Mouse (Mus musculus) heart, embryonic 12.5 days (tissue): ENCODE data around the gene Adgre4. TPM values are rescaled to one million over a fixed set of nuclear protein-coding genes. Genes with fewer than 3 reads are reported as not detected.
"Not testable (repeated sequence)": the region's sequence is repeated elsewhere in the genome, so short reads cannot be mapped to it uniquely, and the experiment has no call there.

ENCODE experiments used
- ATAC-seq: fragments of 200-750 bp; cut with Nextera tagmentation; 2 replicates; pipeline ENCODE4 v1.8.0; 2017; ENCODE audit warnings: moderate TSS enrichment, moderate library complexity; ENCODE audit not compliant: insufficient number of reproducible peaks, low FRiP score
- H3K27ac ChIP-seq: fragments of 300-500 bp; sonication (generic); 2 replicates; pipeline ENCODE4 v1.5.1; 2016; ENCODE audit warnings: mild to moderate bottlenecking, moderate library complexity; ENCODE audit not compliant: poor library complexity, severe bottlenecking
- H3K27me3 ChIP-seq: fragments of 300-500 bp; sonication (generic); replicated peaks from 2 replicates; pipeline ENCODE4 v1.6.1; 2016; ENCODE audit warnings: mild to moderate bottlenecking, moderate library complexity
- H3K36me3 ChIP-seq: fragments of 300-500 bp; sonication (generic); 2 replicates; pipeline ENCODE4 v1.6.1; 2016; ENCODE audit warnings: mild to moderate bottlenecking, moderate library complexity
- H3K4me1 ChIP-seq: fragments of 300-500 bp; sonication (generic); replicated peaks from 2 replicates; pipeline ENCODE4 v1.6.1; 2016; ENCODE audit warnings: mild to moderate bottlenecking
- H3K4me2 ChIP-seq: fragments of 300-500 bp; sonication (generic); 2 replicates; pipeline ENCODE4 v1.6.1; 2016; ENCODE audit warnings: mild to moderate bottlenecking, moderate library complexity
- H3K4me3 ChIP-seq: fragments of 300-500 bp; sonication (generic); 2 replicates; pipeline ENCODE4 v1.5.1; 2016; ENCODE audit warnings: mild to moderate bottlenecking
- H3K9ac ChIP-seq: fragments of 300-500 bp; sonication (generic); 2 replicates; pipeline ENCODE4 v1.6.1; 2016; ENCODE audit warnings: mild to moderate bottlenecking, moderate library complexity
- H3K9me3 ChIP-seq: fragments of 300-500 bp; sonication (generic); replicated peaks from 2 replicates; pipeline ENCODE4 v1.6.1; 2016; ENCODE audit warnings: mild to moderate bottlenecking, moderate library complexity
- WGBS: fragments of 180-500 bp; shearing (Covaris S2); methylation state at CpG from one replicate; pipeline ENCODE4 v1.1.7; 2016; 5-methylcytosine and 5-hydroxymethylcytosine counted together
- polyA plus RNA-seq: library from polyadenylated mRNA; unstranded; fragments of >200 nt; fragmentation: Nextera tagmentation; extraction: Ambion mirVana; gene quantifications from 2 replicates; pipeline ENCODE4 v1.2.1, GENCODE M21; 2016

Gene Adgre4
- polyA plus RNA-seq, 1 experiment from 2014 or later = not detected

DNA sequence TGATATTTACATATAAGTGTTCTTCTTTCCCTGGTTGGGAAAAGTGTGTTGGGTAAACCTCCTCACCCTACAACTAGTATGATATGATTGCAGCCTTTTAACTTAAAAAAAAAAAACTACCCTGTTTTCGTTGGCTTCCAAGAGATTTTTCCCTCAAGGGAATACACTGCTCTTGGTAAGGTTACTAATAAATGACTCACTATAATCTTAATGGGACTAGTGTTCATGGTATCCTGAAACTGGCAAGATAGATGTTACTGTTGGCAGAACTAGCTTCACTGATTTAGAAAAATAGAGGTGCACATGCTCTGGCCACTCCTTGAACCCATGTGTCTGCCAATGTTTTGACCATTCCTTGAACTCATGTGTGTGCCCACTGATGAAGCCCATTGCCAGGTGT, 71.8 kb downstream of the Adgre4 start:
- H3K4me3 ChIP-seq = no peak overlapping the region
- no peaks in the 10 kb centered on the region for H3K36me3 ChIP-seq
- no peaks in the 10 kb centered on the region for H3K27me3 ChIP-seq
- ATAC-seq = no peak
- H3K9me3 ChIP-seq = no peaks in the 10 kb centered on the region
- H3K9ac ChIP-seq = no peak overlapping the region
- H3K27ac ChIP-seq = no peak overlapping the region
- no peak overlapping the region for H3K4me2 ChIP-seq
- H3K4me1 ChIP-seq = no peaks in the 10 kb centered on the region
- WGBS = 62% methylated on average over 1 of the region's 1 CpGs

DNA sequence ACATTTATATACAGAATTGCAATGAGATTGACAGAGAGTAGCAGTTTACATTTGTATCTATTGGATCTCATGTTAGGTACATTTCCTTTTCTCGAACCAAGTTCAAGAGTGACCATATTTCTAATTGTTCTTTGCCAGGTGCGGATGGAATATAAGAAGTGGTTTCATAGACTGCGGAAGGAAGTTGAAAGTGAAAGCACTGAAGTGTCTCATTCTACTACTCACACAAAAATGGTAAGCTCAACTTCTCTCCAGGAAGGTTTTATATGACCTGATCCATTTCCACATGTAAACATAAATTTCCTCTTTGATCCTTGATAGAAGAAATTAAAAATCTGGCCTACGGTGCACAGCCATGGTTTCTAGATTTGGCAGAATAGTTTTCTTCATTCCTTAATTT, 93.3 kb downstream of the Adgre4 start:
- Histone ChIP-seq H3K36me3 (no peaks in the 10 kb centered on the region), H3K27ac (no peak overlapping the region), H3K4me3 (no peak overlapping the region), H3K4me2 (no peak overlapping the region), H3K27me3 (no peaks in the 10 kb centered on the region), H3K9ac (no peak overlapping the region), H3K9me3 (0 out of 2 replicates have a peak, but pooled peaks cover 7% of the 10 kb centered on the region), H3K4me1 (no peaks in the 10 kb centered on the region)
- ATAC-seq = no peak
- 85% methylated on average over 4 of the region's 4 CpGs for WGBS

DNA sequence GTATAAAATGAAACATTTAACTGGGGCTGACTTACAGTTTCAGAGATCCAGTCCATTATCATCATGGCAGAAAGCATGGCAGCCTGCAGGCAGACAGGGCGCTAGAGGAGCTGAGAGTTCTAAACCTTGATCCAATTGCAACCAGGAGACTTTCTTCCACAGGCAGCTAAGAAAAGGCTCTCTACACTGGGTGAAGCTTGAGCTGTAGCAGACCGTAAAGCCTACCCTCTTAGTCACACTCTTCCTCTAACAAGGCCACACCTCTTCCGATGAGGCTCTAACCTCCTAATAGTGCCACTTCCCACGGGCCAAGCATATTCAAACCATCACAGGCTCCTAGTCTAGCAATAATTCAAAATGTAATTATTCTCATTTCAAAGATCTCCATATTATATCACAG, 127.4 kb downstream of the Adgre4 start:
- H3K27me3 ChIP-seq = no peaks in the 10 kb centered on the region

DNA sequence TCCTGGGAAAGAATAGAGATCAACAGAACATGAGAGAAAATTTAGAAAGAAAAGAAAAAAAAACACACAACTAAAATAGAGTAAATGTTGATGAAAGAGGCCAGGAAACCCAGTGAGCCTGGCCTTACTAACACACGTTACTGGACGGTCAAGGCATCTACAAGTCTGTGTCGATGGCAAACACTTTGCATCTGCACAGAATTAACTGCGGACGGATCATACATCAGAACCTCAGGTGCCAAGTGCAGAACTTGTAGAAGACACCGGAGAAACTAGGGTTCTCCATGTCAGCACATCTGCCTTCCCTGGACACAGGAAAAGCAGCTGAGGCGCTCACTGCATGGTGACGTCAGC, 128.5 kb downstream of the Adgre4 start:
- not testable (repeated sequence) for H3K36me3 ChIP-seq, ATAC-seq, H3K27me3 ChIP-seq, H3K4me1 ChIP-seq, H3K9me3 ChIP-seq
- peak overlapping the region; percentile 58 for H3K4me3 ChIP-seq
- peak overlapping the region; percentile 62 for H3K27ac ChIP-seq
- peak overlapping the region; percentile 65 for H3K4me2 ChIP-seq
- WGBS = under 1% methylated on average over 7 of the region's 8 CpGs
- peak overlapping the region; percentile 65 for H3K9ac ChIP-seq

More for the DNA sequence above, 127.4 kb downstream of the Adgre4 start:
- no peak overlapping the region for H3K27ac ChIP-seq
- H3K4me1 ChIP-seq = peaks cover 4% of the 10 kb centered on the region; the same call in 1 of the 2 replicates
- no peak for ATAC-seq
- 0 out of 2 replicates have a peak, but pooled peaks cover 5% of the 10 kb centered on the region for H3K9me3 ChIP-seq
- H3K4me2 ChIP-seq = 0 out of 2 replicates have a peak overlapping the region, but pooled peaks have one; percentile 4
- no peak overlapping the region for H3K4me3 ChIP-seq
- H3K9ac ChIP-seq = no peak overlapping the region
- H3K36me3 ChIP-seq = no peaks in the 10 kb centered on the region
- 94% methylated on average over 4 of the region's 4 CpGs for WGBS

DNA sequence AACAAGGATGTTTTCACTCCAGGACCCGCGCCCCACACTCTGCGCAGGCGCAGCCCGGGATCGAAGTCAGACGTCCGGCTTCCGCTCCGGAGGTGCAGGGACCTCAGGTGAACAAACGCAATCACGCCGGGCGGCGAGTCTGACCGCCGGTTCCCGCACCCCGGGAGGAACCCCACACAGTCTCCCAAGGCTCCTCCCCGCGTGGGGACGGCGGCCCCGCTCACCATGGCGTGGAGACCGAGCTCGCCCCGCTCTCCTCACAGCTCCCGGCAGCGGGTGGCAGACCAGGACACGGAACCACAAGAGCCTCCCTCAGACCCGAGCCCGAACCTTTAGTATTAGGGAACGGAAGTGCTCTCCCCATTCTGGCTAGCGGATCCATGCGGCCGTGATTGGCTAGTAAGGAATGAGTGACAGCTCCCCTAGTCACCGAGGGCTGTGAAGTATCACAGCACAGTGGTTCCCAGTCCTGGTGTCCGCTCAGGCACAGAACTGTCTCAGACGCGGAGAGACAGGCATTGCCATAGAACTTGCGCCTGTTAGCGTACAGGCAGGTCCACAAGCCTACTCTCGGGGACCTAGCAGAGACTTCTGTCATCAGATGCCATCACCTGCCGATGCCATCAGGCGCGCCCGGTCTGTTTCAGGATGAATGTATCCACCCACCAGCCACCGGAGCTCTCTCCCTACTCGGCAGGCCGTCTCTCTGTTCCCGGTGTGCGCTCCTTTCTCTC, 129.0 kb downstream of the Adgre4 start, which contains the start of gene Zfp119a:
Gene Zfp119a, minus strand, starts transcription at position 295 of the 734 bp plus-strand sequence.
- not testable (repeated sequence) for H3K36me3 ChIP-seq, H3K4me1 ChIP-seq, H3K27me3 ChIP-seq, H3K9me3 ChIP-seq
- peak; percentile 99 for ATAC-seq
- Histone ChIP-seq H3K9ac (peak within 1 kb of the TSS; percentile 82), H3K4me2 (peak within 1 kb of the TSS; percentile 67), H3K4me3 (peak within 1 kb of the TSS; percentile 58), H3K27ac (peak within 1 kb of the TSS; percentile 81)
- WGBS = under 1% methylated on average over 44 of the region's 53 CpGs

DNA sequence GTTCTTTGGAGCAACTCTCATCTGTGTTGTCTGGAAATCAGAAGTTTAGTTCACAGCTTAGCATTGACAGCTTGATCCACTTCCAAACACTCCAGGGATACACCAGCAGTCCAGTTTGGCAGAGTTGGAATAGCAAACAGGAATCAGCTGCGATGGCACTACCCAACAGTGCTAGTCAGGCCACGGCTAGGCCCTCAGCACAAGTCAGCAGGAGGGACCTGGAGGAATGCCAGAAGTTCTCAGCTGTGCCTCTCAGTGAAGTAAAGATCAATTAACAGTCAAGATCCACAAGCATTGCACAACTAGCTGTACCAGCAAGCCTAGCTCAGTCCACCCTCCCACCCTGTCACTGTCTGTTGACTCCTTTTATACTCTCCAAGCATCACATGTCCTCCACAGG, 133.8 kb downstream of the Adgre4 start:
- no peak overlapping the region for H3K4me3 ChIP-seq
- no peaks in the 10 kb centered on the region for H3K4me1 ChIP-seq
- no peak overlapping the region for H3K9ac ChIP-seq
- H3K9me3 ChIP-seq = no peaks in the 10 kb centered on the region
- WGBS = 52% methylated on average over 2 of the region's 2 CpGs
- H3K27ac ChIP-seq = no peak overlapping the region
- H3K4me2 ChIP-seq = no peak overlapping the region
- H3K27me3 ChIP-seq = peaks cover 7% of the 10 kb centered on the region
- H3K36me3 ChIP-seq = no peaks in the 10 kb centered on the region
- ATAC-seq = no peak

DNA sequence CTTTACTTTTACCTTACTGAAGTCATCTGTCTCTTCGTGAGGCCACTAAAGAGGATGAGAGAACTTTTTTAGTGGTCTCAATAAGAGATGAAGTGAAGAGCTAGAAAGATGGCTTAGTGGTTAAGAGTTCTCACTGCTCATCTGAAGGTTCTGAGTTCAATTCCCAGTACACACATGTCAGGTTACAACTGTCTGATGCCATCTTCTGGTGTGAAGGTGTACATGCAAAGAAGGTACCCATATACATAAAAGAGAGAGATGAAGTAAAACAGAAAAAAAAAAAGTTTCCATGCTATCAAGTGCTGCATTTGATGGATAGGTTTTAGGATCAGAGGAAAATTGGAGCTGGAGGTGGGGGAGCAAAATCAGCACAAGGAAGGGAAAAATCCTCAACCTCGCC, 135.1 kb downstream of the Adgre4 start:
- H3K36me3 ChIP-seq = no peaks in the 10 kb centered on the region
- peaks cover 7% of the 10 kb centered on the region for H3K27me3 ChIP-seq
- no peaks in the 10 kb centered on the region for H3K4me1 ChIP-seq
- ATAC-seq = no peak
- H3K9ac ChIP-seq = no peak overlapping the region
- WGBS = 46% methylated on average over 2 of the region's 2 CpGs
- H3K27ac ChIP-seq = no peak overlapping the region
- no peaks in the 10 kb centered on the region for H3K9me3 ChIP-seq
- H3K4me2 ChIP-seq = no peak overlapping the region
- no peak overlapping the region for H3K4me3 ChIP-seq

DNA sequence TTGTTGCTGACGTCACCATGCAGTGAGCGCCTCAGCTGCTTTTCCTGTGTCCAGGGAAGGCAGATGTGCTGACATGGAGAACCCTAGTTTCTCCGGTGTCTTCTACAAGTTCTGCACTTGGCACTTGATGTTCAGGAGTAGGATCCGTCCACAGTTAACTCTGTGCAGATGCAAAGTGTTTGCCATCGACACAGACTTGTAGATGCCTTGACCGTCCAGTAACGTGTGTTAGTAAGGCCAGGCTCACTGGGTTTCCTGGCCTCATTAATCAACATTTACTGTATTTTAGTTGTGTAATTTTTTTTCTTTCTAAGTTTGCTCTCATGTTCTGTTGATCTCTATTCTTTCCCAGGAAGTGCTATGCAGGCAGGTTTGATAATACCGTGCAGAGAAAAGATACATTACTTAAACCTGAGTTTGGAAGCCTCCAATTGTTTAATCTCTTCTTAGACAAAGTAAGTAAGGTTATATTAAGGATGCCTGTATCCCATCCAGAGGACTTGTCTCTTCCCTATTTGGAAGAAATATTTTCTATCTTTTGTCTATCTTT, 142.7 kb downstream of the Adgre4 start:
- Histone ChIP-seq H3K4me2 (peak overlapping the region; percentile 57), H3K4me3 (peak overlapping the region; percentile 58), H3K9ac (peak overlapping the region; percentile 54; the same call in 1 of the 2 replicates), H3K36me3 (peaks cover 12% of the 10 kb centered on the region), H3K27ac (peak overlapping the region; percentile 68; the same call in 1 of the 2 replicates)
- H3K4me1 ChIP-seq, ATAC-seq, H3K9me3 ChIP-seq, H3K27me3 ChIP-seq: not testable (repeated sequence)
- WGBS = 14% methylated on average over 6 of the region's 8 CpGs

DNA sequence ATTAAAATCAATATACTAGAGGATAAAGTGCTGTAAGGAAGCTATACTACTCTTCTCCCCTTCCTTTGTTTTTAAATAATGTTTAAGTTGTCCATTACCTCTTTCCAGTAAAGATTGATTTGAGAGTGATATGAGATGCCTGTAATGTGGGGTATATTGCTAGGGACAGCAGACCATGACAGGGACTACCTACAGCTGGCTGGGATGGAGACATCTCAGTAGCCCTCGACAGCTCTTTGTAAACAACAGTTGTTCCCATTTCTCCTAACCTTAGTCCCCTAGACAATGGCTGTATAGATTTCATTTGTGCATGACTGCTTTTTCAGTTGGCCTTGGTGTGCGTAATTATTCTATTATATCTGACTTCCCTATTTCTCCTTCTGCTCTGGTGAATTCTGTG, 153.3 kb downstream of the Adgre4 start:
- Histone ChIP-seq H3K9ac (no peak overlapping the region), H3K4me2 (no peak overlapping the region), H3K4me1 (no peaks in the 10 kb centered on the region), H3K27ac (no peak overlapping the region), H3K36me3 (peaks cover 7% of the 10 kb centered on the region), H3K9me3 (peaks cover 6% of the 10 kb centered on the region), H3K27me3 (no peaks in the 10 kb centered on the region), H3K4me3 (no peak overlapping the region)
- 64% methylated on average over 2 of the region's 2 CpGs for WGBS
- ATAC-seq = no peak
